Mouse (Mus musculus): ENCODE measurements around the gene Gm45062.
"Not testable (repeated sequence)": the region's sequence is repeated elsewhere in the genome, so short reads cannot be mapped to it uniquely, and the experiment has no call there.

The Gm45062 gene

GRCm38 (mm10) chr6:8508883-8509536, 249.8 kb downstream of the Gm45062 start:
- DNase-seq (ENCODE audit: low spot score), result peak; percentile 99

DNA sequence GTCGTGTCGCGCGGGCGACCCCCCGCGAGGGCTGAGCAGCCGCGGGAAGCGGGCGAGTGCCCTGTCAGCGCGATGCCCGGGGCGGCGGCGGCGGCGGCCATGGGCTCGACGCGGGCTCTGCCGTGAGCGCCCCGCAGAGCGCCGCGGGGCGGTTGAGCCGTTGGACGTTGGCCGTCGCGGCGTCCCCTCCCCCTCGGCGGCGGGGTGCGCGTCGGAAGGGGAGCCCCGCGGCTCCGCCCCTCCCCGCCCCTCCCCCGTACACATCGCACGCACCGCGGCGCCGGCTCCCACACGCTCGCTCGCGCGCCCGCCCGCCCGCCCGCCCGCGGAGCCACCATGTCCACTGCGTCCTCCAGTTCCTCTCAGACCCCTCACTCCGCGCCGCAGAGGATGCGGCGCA, 250.3 kb downstream of the Gm45062 start, which contains the start of gene Glcci1:
TSS of gene Glcci1 (plus strand) at position 50 of the 400 bp plus-strand sequence.
- DNase-seq (ENCODE audit: low spot score), result no peak

GRCm38 (mm10) chr6:8509961-8510863, 251.0 kb downstream of the Gm45062 start:
- DNase-seq (ENCODE audit: low spot score), result peak; percentile 27

GRCm38 (mm10) chr6:8510864-8511428, 251.7 kb downstream of the Gm45062 start:
- no peak for DNase-seq (ENCODE audit: low spot score)

DNA sequence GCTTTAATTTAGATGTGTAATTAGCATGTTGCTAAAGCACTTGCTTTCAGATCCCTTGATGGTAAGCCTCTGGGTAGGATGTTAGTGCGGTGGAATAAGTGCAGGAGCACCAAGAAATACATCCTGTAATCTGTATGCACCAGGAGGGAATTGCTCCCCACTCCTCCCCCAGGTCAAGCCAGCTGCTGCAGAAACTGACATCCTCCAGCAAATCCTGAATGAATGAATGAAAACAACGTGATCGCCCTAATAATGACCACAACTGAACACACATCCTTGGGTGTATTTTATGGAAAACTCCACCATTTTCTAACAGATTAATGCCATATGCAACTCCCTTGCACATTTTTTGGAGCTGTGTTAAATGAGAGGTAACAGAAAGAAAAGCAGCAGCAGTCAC, 252.2 kb downstream of the Gm45062 start:
- DNase-seq (ENCODE audit: low spot score), result no peak

- peak; percentile 12 for DNase-seq (ENCODE audit: low spot score)
Measured at GRCm38 (mm10) chr6:8512416-8512815, 253.2 kb downstream of the Gm45062 start.

DNA sequence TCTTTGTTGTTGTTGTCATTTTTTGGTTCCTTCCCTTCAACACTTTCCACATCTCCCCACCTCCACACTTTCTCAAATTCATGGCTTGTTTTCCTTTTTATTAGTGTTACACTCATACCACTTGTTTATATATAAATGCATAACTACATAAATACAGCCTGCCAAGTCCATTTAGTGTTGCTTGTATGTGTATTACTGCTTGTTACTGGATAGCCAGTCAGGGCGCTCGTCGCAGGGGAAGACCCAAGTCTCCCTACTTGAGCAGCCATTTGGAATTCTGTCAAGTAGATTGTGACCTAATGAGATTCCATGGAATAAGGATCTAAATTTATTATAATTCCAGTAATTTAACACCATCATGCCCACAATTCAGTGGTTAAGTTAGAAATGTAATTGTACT, 260.4 kb downstream of the Gm45062 start:
- DNase-seq (ENCODE audit: low spot score), result no peak

GRCm38 (mm10) chr6:8521231-8521630, 262.0 kb downstream of the Gm45062 start:
- no peak for DNase-seq (ENCODE audit: low spot score)

GRCm38 (mm10) chr6:8524717-8525116, 265.5 kb downstream of the Gm45062 start:
- DNase-seq (ENCODE audit: low spot score), result no peak

DNA sequence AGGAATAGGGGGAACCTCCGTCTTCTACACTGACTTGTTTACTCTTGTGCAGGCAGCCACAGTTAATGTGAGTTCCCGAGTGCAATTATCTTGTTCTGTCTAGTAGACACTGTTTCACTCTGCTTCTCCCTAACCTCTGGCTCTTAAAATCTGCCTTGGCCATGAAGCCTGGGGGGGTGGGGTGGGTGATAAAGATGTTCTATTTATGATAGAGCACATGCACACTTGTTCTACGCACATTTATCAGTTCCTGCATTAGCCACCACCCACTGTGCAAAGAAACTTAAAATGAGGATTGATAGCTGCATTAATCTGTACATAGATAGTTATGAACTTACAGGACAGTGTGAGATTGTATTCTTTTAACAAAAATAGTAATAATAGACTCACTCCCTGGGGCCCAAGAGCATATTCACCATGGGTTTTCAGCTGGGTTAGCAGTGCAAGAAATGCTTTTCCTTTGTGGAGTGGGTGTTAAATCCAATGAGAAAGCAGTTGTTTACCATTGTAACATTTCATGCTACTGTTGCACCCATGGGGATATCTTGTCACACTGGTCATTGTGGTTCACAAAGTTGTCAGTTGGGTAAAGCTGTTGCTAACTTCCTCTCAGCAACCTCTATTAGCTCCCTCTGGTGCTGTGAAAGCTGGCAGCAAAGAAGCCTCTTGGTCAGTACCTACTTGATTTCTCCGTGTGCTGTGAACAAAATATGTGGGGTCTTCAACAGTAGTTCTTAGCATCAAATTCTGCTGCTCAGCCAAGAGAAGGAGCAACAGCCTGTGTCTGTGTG, 272.0 kb downstream of the Gm45062 start:
- no peak for DNase-seq (ENCODE audit: low spot score)

DNA sequence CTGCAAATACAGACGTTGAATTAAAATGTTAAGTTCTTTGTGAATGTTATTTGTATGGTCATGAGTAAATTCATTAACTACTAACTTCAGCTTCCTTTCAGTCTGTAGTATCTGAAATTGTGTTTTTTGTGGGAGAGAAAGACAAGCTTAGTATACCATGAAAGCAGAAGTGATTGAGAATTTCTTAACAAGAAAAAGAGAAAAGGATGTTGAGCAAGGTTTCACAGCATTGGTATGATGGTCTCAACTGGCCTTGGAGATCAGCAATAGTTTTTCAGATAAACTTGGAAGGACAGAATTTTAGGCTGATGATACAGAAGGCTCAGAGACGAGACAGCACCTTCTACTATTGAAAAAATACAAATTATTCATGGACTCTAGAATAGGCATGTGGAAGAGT, 277.7 kb downstream of the Gm45062 start:
- no peak for DNase-seq (ENCODE audit: low spot score)

GRCm38 (mm10) chr6:8541531-8541930, 282.3 kb downstream of the Gm45062 start:
- not testable (repeated sequence) for DNase-seq (ENCODE audit: low spot score)

DNA sequence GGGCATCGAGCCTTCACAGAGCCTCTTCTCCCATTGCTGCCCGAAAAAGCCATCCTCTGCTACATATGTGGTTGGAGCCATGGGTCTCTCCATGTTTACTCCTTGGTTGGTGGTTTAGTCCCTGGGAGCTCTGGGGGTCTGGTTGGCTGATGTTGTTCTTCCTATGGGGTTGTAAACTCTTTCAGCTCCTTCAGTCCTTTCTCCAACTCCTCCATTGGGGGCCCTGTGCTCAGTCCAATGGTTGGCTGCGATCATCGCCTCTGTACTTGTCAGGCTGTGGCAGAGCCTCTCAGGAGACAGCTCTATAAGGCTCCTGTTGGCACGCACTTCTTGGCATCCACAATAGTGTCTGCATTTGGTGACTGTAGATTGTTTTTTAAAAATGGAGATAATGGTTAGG, 285.6 kb downstream of the Gm45062 start:
- DNase-seq (ENCODE audit: low spot score), result no peak

DNA sequence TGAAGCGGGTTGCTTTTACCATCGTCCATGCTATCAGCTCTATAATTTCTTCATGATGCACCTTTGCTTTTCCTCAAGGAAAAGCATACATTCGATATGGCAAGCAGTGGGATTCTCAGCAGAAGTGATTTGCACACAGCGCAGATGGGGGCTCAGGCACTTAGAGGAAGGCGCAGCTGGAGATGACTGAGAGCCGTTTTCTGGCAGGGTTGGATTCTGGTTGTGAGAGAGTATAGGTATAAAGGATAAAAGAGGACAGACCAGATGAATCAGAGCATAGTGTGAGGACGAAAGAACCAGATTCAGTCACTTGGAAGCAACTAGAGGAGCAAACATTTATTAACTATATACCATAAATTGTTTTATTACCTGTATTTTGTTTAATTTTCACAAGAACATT, 286.5 kb downstream of the Gm45062 start:
- DNase-seq (ENCODE audit: low spot score), result no peak

DNA sequence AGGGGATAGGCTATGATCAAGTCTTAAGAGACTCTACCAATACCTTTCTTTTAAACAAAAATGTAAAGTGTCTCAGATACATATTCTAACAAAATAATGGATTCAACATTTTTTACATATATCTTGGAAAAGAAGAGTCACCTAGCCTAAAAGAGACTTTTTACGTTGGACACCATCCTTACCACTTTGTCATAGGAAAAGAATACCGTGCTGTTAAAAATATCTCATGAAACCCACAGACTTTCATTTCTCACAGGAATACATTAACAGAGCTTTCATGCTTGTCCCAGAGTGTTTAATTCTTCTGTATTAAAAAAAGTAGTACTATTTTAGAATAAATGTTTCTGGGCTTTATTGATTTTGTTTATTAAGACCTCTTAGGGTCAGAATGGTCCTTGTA, 291.9 kb downstream of the Gm45062 start:
- no peak for DNase-seq (ENCODE audit: low spot score)

- DNase-seq (ENCODE audit: low spot score), result no peak
Measured at GRCm38 (mm10) chr6:8556849-8557571, 297.8 kb downstream of the Gm45062 start.

GRCm38 (mm10) chr6:8560682-8561081, 301.4 kb downstream of the Gm45062 start:
- no peak for DNase-seq (ENCODE audit: low spot score)

DNA sequence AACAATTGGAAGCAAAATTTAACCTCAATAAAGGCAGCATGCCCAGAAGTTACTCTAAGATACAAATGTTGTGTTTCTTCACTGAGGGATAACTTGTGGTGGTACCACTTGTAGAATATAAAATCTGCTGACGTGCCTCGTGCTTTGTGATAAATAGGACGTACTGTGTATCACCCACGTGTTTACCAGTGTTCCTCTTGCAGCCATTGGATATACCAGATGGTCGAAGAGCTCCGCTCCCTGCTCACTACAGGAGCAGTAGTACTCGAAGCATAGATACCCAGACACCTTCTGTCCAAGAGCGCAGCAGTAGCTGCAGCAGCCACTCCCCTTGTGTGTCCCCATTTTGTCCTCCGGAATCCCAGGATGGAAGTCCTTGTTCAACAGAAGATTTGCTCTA, 323.1 kb downstream of the Gm45062 start:
- DNase-seq (ENCODE audit: low spot score), result peak; percentile 13

GRCm38 (mm10) chr6:8583892-8584291, 324.6 kb downstream of the Gm45062 start:
- no peak for DNase-seq (ENCODE audit: low spot score)

DNA sequence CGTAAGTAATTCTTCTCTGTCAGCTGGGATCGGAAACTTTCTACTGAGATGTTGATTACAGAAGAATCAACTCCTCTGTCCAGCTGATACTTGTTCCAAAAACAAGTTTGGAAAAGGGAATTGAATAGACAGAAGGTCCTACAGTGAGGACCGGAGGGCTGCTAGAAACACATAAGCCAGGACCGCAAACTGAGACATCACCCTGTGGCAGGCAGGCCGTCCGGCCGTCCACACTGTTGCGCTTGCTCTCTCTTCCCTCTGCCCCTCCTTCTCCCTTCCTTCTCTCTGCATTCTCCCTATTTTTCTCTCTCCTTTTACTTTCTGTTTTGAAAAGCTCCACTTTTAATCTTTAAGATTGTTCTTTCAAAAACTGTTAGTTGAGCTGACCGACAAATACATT, 332.4 kb downstream of the Gm45062 start:
- DNase-seq (ENCODE audit: low spot score), result no peak

- no peak for DNase-seq (ENCODE audit: low spot score)
Measured at GRCm38 (mm10) chr6:8617369-8617768, 358.1 kb downstream of the Gm45062 start.
